Mouse (Mus musculus) CH12.LX (cell line): ENCODE data around the gene Rnasek. TPM values are rescaled to one million over a fixed set of nuclear protein-coding genes. Genes with fewer than 3 reads are reported as not detected.

Experiments used
- DNase-seq: peaks from one replicate; pipeline ENCODE4 v3.0.0-alpha.2; 2013; ENCODE audit errors: extremely low read depth
- H3K27ac ChIP-seq: 2 replicates; pipeline ENCODE4 v1.5.1; 2012; ENCODE audit warnings: low read depth, mild to moderate bottlenecking, control low read depth, moderate library complexity; ENCODE audit not compliant: insufficient read depth
- H3K27me3 ChIP-seq: replicated peaks from 2 replicates; pipeline ENCODE3; 2012; ENCODE audit warnings: inconsistent platforms
- H3K36me3 ChIP-seq, 2 experiments: replicated peaks in 1 of 2; 2 replicates each; pipeline versions ENCODE3 to v1.6.1; 2012; ENCODE audit warnings: inconsistent platforms in 1 of 2, low read length in 1 of 2, mild to moderate bottlenecking in 1 of 2, mixed read lengths in 1 of 2, moderate library complexity in 1 of 2; ENCODE audit not compliant: control insufficient read depth in 1 of 2, insufficient read depth in 1 of 2
- H3K4me1 ChIP-seq, 2 experiments: 2 replicates each; pipeline ENCODE4 v1.6.1; 2012; ENCODE audit warnings: inconsistent platforms in 1 of 2, moderate library complexity in 1 of 2; ENCODE audit not compliant: insufficient read depth in 2 of 2, control insufficient read depth in 1 of 2
- H3K4me2 ChIP-seq: 2 replicates; pipeline ENCODE4 v1.6.1; 2012; ENCODE audit warnings: low read depth, mild to moderate bottlenecking, control low read depth; ENCODE audit not compliant: poor library complexity, insufficient read depth, severe bottlenecking
- H3K4me3 ChIP-seq, 3 experiments: fragments of 150-350 bp in 1 of 3; sonication (generic) in 1 of 3; replicated peaks in 1 of 3; 2 replicates each; pipeline versions ENCODE3 to v1.5.1; 2011 to 2012; ENCODE audit warnings: low read depth in 2 of 3, low read length in 2 of 3, mild to moderate bottlenecking in 2 of 3, moderate library complexity in 2 of 3, control low read depth in 1 of 3, improper control_type of control experiment in 1 of 3, inconsistent platforms in 1 of 3, mixed read lengths in 1 of 3; ENCODE audit not compliant: poor library complexity in 1 of 3
- H3K79me2 ChIP-seq: replicated peaks from 2 replicates; pipeline ENCODE4 v1.6.1; 2012; ENCODE audit warnings: mild to moderate bottlenecking, moderate library complexity; ENCODE audit not compliant: control insufficient read depth, poor library complexity, insufficient read depth, severe bottlenecking; ENCODE audit errors: extremely low read depth
- H3K9ac ChIP-seq: 2 replicates; pipeline ENCODE4 v1.6.1; 2012; ENCODE audit warnings: low read depth, mild to moderate bottlenecking, control low read depth, moderate library complexity; ENCODE audit not compliant: insufficient read depth
- H3K9me3 ChIP-seq: replicated peaks from 2 replicates; pipeline ENCODE3; 2012; ENCODE audit warnings: low read length, inconsistent platforms, mixed read lengths
- CHD2 ChIP-seq: IDR thresholded peaks from 2 replicates; pipeline ENCODE4 v1.6.1; 2011; ENCODE audit warnings: low read length, improper control_type of control experiment
- CTCF ChIP-seq, 2 experiments: IDR thresholded peaks in 1 of 2; conservative IDR thresholded peaks in 1 of 2; 2 replicates each; pipeline ENCODE4 v1.5.1; 2011 to 2012; ENCODE audit warnings: low read depth in 2 of 2, low read length in 2 of 2, improper control_type of control experiment in 1 of 2, inconsistent platforms in 1 of 2, mild to moderate bottlenecking in 1 of 2, moderate library complexity in 1 of 2
- GABPA ChIP-seq: IDR thresholded peaks from 2 replicates; pipeline ENCODE4 v1.6.1; 2012; ENCODE audit warnings: low read depth, low read length, improper control_type of control experiment, inconsistent platforms; ENCODE audit not compliant: insufficient replicate concordance
- IRF4 ChIP-seq: IDR thresholded peaks from 2 replicates; pipeline ENCODE4 v1.6.1; 2014; ENCODE audit warnings: low read depth, mild to moderate bottlenecking, inconsistent platforms, low read length, improper control_type of control experiment
- JUN ChIP-seq: IDR thresholded peaks from 2 replicates; pipeline ENCODE4 v1.6.1; 2011; ENCODE audit warnings: low read depth, mild to moderate bottlenecking, low read length, improper control_type of control experiment, moderate library complexity; ENCODE audit not compliant: insufficient read depth
- KAT2A ChIP-seq: IDR thresholded peaks from 2 replicates; pipeline ENCODE4 v1.6.1; 2012; ENCODE audit warnings: low read length, improper control_type of control experiment, inconsistent platforms; ENCODE audit not compliant: insufficient replicate concordance
- MAX ChIP-seq: IDR thresholded peaks from 2 replicates; pipeline ENCODE4 v1.6.1; 2011; ENCODE audit warnings: low read length, improper control_type of control experiment
- MAZ ChIP-seq: IDR thresholded peaks from 2 replicates; pipeline ENCODE4 v1.6.1; 2012; ENCODE audit warnings: low read depth, mild to moderate bottlenecking, inconsistent platforms, low read length, improper control_type of control experiment, moderate library complexity
- MXI1 ChIP-seq: IDR thresholded peaks from 2 replicates; pipeline ENCODE4 v1.6.1; 2011; ENCODE audit warnings: mild to moderate bottlenecking, low read depth, low read length, improper control_type of control experiment
- MYC ChIP-seq: IDR thresholded peaks from 2 replicates; pipeline ENCODE4 v1.6.1; 2011; ENCODE audit warnings: low read depth, mild to moderate bottlenecking, improper control_type of control experiment, low read length
- NRF1 ChIP-seq: IDR thresholded peaks from 2 replicates; pipeline ENCODE4 v1.6.1; 2014; ENCODE audit warnings: low read depth, mild to moderate bottlenecking, inconsistent platforms, low read length, improper control_type of control experiment, moderate library complexity
- POLR2A ChIP-seq: IDR thresholded peaks from 2 replicates; pipeline ENCODE4 v1.6.1; 2011; ENCODE audit warnings: low read depth, mild to moderate bottlenecking, improper control_type of control experiment, low read length
- RAD21 ChIP-seq: IDR thresholded peaks from 2 replicates; pipeline ENCODE4 v1.6.1; 2011; ENCODE audit warnings: low read depth, mild to moderate bottlenecking, low read length, improper control_type of control experiment, moderate library complexity
- RCOR1 ChIP-seq: conservative IDR thresholded peaks from 2 replicates; pipeline ENCODE4 v1.6.1; 2012; ENCODE audit warnings: low read depth, mild to moderate bottlenecking, inconsistent platforms, low read length, improper control_type of control experiment
- SIN3A ChIP-seq: IDR thresholded peaks from 2 replicates; pipeline ENCODE4 v1.6.1; 2012; ENCODE audit warnings: low read length, improper control_type of control experiment, inconsistent platforms
- SMC3 ChIP-seq: IDR thresholded peaks from 2 replicates; pipeline ENCODE4 v1.6.1; 2011; ENCODE audit warnings: low read depth, low read length, improper control_type of control experiment
- TBP ChIP-seq: conservative IDR thresholded peaks from 2 replicates; pipeline ENCODE4 v1.6.1; 2011; ENCODE audit warnings: low read depth, low read length, improper control_type of control experiment
- TCF12 ChIP-seq: IDR thresholded peaks from 2 replicates; pipeline ENCODE4 v1.6.1; 2014; ENCODE audit warnings: low read depth, mild to moderate bottlenecking, inconsistent platforms, low read length, improper control_type of control experiment
- USF2 ChIP-seq: conservative IDR thresholded peaks from 2 replicates; pipeline ENCODE4 v1.6.1; 2011; ENCODE audit warnings: low read depth, low read length, improper control_type of control experiment
- ZC3H11A ChIP-seq: IDR thresholded peaks from 2 replicates; pipeline ENCODE4 v1.6.1; 2012; ENCODE audit warnings: low read depth, mild to moderate bottlenecking, inconsistent platforms, low read length, improper control_type of control experiment
- ZKSCAN1 ChIP-seq: IDR thresholded peaks from 2 replicates; pipeline ENCODE4 v1.6.1; 2012; ENCODE audit warnings: low read depth, inconsistent platforms, low read length, improper control_type of control experiment, borderline replicate concordance
- ZMIZ1 ChIP-seq: IDR thresholded peaks from 2 replicates; pipeline ENCODE4 v1.6.1; 2012; ENCODE audit warnings: low read depth, mild to moderate bottlenecking, inconsistent platforms, low read length, improper control_type of control experiment
- dilution Hi-C: fragments of 300-500 bp; cut with MboI; formaldehyde crosslinking; loops from 2 replicates; pipeline ENCODE4 v1.14.3; 2020; ENCODE audit warnings: low sequenced_read_pairs; ENCODE audit not compliant: extremely low pct_unique_long_range_greater_than_20kb, extremely low pct_ligation_motif_present
- in situ Hi-C: fragments of 300-500 bp; cut with MboI; formaldehyde crosslinking; loops from 3 replicates; pipeline ENCODE4 v1.14.3; 2019; ENCODE audit warnings: low sequenced_read_pairs, low pct_ligation_motif_present, low pct_unique_long_range_greater_than_20kb, mixed read lengths
- polyA plus RNA-seq: library from polyadenylated mRNA; unstranded; fragments of >175 nt; gene quantifications from 2 replicates; pipeline ENCODE4 v1.2.1, GENCODE M21; 2012; ENCODE audit warnings: low read depth; ENCODE audit not compliant: insufficient read length
- total RNA-seq, 2 experiments: library from RNA; depleted of rRNA; stranded (reverse); fragments of 300-350 nt in 1 of 2; fragments of >200 nt in 1 of 2; gene quantifications; 2 replicates each; pipeline ENCODE4 v1.2.3; 2012 to 2014

Rnasek gene
- total and polyA plus RNA-seq, 3 experiments, result 9.1 to 91.3 (median 25.6) TPM

DNA sequence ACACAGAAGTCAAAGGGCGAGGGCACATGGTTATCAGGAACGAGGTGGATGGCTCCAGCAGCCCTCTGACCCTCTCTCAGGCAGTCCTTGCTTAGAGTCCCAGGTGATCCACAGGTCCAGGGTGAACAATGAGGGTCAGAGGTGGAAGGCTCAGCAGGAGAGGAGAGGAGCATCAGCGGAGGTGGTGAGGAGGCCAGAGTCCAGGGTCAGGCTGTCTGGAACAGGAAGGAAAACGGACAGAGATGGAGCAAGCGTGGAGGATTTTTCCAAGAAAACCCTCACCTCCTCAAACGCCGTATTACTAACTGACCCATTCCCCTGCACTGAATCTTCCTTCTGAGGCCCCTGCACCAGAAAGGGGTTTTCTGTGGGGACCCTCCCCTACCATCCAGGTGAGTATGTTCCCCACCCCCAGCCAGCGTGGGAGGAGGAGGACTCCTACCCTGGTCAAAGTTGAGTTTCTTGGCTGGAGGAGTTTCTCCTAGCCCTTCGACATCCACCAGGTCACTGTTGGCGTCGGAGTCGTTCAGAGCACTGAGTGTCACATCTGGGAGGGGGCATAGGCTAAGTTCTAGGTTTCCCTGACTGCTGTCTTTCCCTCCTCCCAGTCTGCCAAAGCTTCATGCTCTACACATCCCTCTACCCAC, 4.3 kb downstream of the Rnasek start:
- Histone ChIP-seq H3K9ac (no peak overlapping the region), H3K36me3 (peaks cover 10 to 27% of the 10 kb centered on the region in 2 experiments), H3K79me2 (peaks cover 12% of the 10 kb centered on the region), H3K27me3 (no peaks in the 10 kb centered on the region), H3K4me2 (no peak overlapping the region), H3K27ac (no peak overlapping the region), H3K9me3 (no peaks in the 10 kb centered on the region), H3K4me1 (peaks cover 4 to 32% of the 10 kb centered on the region in 2 experiments), H3K4me3 (no peak overlapping the region)
- in situ Hi-C loops (loop anchor here (25.0 kb wide), 2 partner anchors 377 to 527 kb away; partner anchors contain the start of genes 4930544D05Rik, Chrne and Zfp3), dilution Hi-C loops (no loop called here)
- no peak for DNase-seq
- TF ChIP-seq MYC (no peak), USF2 (no peak), MXI1 (no peak), SIN3A (no peak), IRF4 (no peak), POLR2A (no peak), ZMIZ1 (no peak), RAD21 (no peak), SMC3 (no peak), ZKSCAN1 (no peak), TCF12 (no peak), ZC3H11A (no peak)

DNA sequence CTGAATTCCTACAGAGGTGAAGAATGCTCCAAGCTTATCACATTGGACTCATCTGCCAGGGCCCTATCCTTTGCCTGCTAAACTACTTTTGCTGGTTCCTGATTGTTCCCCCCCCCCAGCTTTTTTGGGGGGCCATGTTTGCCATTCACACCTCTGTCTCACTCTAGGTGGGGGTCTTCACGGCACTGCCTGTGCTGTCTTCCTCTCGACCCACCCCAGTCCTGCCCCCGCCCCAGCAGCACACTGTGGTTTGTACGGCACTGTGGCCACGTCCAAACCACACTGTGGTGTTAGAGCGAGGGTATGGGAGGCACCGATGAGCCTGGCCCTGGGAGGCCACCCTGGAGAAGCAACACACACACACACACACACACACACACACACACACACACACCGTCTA, 5.1 kb downstream of the Rnasek start:
- Histone ChIP-seq H3K9ac (no peak overlapping the region), H3K9me3 (no peaks in the 10 kb centered on the region), H3K79me2 (peaks cover 11% of the 10 kb centered on the region), H3K27ac (no peak overlapping the region), H3K36me3 (peaks cover 10 to 27% of the 10 kb centered on the region in 2 experiments), H3K4me1 (peaks cover 4 to 37% of the 10 kb centered on the region in 2 experiments), H3K4me2 (no peak overlapping the region), H3K27me3 (peaks cover 2% of the 10 kb centered on the region), H3K4me3 (no peak overlapping the region)
- TF ChIP-seq CHD2 (no peak), MAZ (no peak), MAX (no peak), CTCF (conservative IDR thresholded peaks at IDR 0.05 in 1 of 2, IDR thresholded peaks at IDR 0.05 in 1 of 2; ENCODE audit: low read depth in 2 of 2, low read length in 2 of 2) (no peak), ZKSCAN1 (no peak), KAT2A (no peak), NRF1 (no peak), ZC3H11A (no peak), SIN3A (no peak), TBP (no peak), GABPA (no peak), RCOR1 (no peak), JUN (no peak)
- dilution Hi-C loops (no loop called here), in situ Hi-C loops (loop anchor here (25.0 kb wide), 2 partner anchors 378 to 528 kb away; partner anchors contain the start of genes 4930544D05Rik, Chrne and Zfp3)
- no peak for DNase-seq
